Mouse (Mus musculus): ENCODE results near the gene Mylpf. TPM values are rescaled to one million over a fixed set of nuclear protein-coding genes. Genes with fewer than 3 reads are reported as not detected.
A peak's percentile ranks its signal among the peaks of the same experiment; 100 is the strongest.
"Not testable (repeated sequence)": the region's sequence is repeated elsewhere in the genome, so short reads cannot be mapped to it uniquely, and the experiment has no call there.

The Mylpf gene
- total RNA-seq, 2 experiments from 2014 or later = 1.7 to 2.2 TPM

DNA sequence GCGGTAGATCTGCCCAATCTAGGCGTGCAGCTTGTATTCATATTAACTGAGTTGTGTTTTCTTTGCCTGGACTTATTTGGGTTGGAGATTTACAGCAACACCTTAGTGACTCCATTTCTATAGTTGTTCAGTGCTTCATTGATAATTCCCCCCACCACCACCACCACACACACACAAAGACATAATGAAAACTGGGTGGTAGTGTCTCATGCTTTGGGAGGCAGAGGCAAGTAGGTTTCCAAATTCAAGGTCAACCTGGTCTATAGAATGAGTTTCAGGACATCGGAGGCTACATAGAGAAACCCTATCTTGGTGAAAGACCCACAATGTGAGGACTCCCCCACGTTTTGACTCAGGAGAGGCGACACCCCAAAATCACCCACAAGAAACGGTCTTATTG, 15.9 kb downstream of the Mylpf start:
- DNase-seq (ENCODE audit: low spot score in 2 of 2) = no peak

DNA sequence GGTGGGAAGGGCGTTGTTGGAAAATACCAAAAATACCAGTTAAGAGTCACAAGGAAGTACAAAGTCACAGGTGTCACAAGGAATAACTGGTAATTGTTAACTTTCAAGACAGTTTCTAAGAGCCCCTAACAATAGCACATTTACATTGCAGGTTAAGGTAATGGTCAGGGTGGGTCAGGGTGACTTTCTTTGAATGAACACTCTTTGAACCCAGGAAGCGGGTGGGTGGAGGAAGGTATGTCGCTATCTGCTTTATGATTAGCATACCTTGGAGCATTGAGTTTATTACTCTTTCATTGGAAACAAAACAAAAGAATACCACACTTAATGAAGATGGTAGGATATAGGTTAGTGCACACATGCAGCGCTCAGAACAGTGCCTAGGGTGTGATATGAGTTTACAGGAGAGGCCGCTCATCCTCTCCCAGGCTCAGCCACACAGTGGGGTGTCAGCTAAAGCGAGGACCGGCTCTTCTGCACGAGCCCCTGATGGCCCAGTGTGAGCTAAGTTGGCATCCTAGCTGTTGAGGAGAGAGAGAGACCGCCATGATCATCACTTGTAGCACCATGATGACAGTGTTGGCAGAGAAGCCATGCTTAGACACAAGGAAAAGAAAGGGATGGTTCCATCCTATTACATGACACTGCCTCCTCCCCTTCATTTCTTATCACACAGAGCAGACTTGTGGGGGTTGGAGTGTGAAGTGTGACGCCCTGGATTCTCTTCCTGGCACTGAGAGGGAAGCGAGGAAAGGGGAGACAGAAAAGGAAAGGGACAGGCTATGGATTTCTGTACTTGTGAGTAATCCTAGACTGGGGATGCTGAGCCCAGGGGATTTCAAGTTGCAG, 16.7 kb downstream of the Mylpf start:
- no peak for DNase-seq (ENCODE audit: low spot score in 2 of 2)

DNA sequence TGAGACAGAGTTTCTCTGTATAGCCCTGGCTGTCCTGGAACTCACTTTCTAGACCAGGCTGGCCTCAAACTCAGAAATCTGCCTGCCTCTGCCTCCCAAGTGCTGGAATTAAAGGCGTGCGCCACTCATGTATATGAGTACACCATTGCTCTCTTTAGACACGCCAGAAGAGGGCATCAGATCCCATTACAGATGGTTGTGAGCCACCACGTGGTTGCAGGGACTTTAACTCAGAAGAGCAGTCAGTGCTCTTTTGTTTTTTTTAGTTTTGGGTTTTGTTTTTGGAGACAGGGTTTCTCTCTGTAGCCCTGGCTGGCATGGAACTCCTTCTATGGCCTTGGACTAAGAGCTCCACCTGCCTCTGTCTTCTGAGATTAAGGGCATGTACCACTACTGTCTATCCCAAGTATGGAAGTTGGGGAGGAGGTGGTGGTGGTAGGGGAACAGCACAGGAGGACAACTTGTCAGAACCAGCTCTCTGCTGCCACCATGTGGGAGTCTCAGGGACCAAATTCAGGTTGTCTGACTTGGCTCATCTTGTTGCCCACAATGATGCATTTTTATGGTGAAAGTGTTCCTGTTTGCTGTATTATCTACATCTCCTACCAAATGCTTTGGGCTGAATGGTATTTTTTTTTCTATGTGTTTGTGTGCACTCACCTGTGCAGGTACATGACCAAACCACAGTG, 20.1 kb downstream of the Mylpf start:
- DNase-seq (ENCODE audit: low spot score in 2 of 2) = peak; percentile 71 to 87

DNA sequence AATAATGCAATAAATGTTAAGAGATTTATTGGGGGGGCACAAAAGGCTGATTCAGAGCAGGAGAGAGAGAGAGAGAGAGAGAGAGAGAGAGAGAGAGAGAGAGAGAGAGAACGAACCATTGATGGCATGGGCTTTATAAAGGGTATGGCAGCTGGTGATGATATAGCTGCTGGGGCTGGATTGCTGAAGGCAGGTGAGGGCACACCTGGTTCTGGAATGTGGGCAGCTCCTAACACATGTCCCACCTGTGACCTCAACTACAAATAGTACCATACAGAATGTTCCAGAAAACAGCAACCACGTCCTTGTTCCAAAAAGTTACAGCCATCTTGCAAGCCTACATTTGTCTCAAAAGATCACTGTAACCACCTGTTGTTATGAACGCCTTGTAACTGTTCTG, 22.7 kb downstream of the Mylpf start:
- DNase-seq (ENCODE audit: low spot score in 2 of 2) = no peak

DNA sequence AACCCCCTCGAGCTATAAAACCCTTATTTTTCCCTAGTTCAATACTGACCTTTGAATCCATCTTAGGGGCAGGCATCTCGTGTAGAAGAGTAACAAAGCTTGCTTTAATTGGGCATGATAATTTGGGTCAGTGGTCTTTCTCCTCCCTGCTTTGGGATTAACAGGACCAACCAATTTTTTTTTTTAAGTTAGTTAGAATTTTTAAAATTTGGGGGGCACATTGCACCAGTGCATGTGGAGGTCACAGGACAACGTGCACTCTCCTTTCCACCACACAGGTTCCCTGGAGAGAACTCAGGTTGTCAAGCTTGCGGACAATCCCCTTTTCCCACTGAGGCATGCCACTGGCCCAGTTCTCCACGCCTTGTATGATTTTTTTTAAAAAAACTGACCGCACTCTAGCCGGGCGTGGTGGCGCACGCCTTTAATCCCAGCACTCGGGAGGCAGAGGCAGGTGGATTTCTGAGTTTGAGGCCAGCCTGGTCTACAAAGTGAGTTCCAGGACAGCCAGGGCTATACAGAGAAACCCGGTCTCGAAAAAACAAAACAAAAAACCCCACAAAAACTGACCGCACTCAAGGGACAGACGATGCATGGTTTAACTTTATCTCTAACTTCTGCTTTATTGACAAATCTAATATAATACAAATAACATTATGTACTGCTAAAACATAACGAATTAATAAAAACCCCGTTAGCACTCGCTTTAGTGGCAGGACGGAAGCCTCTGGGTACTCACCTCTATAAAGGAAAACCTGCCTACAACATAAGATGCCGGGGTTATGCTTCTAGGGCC, 23.3 kb downstream of the Mylpf start:
- no peak for DNase-seq (ENCODE audit: low spot score in 2 of 2)

DNA sequence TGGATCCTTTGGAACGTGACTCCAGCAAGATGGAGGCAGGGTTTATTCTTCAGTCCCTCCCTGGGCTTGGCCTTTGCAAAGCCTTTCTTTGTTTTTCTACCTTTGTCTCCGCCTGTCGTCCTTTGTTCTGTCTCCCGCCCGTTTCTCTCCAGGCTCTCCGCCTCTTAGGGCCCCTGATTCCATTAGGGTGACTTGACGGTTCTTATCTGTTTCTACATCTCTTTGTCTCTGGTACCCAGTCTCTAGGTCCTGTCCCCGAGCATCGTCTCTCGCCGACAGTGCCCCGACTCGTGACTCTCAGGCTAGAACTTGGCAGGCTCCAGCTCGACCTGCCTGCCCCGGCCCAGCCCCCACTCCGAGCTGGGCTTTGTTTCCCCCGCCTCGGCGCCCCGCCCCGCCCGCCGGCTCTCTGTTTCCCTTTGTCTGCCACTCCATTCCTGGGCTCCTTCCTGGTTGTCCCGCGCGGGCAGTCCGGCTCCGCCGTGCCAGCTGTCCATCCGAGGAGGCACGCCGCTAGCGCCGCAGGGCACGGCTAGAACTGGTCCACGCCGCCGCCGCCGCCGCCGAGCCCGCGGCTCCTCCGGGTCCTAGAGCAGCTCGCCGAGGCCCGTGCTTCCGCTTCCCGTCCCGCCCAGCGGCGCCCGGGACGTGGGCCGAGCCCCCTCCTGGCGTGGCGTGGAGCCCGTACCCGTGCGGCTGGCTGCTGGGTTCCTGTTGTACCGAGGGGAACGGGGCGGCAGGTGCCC, 24.1 kb downstream of the Mylpf start, which contains the start of the genes Zfp553 and Sept1:
Gene Zfp553, plus strand, starts transcription at position 440 of the 746 bp plus-strand sequence.
Gene Sept1, minus strand, starts transcription at position 509 of the 746 bp plus-strand sequence.
- peak; percentile 79 to 80 for DNase-seq (ENCODE audit: low spot score in 2 of 2)

DNA sequence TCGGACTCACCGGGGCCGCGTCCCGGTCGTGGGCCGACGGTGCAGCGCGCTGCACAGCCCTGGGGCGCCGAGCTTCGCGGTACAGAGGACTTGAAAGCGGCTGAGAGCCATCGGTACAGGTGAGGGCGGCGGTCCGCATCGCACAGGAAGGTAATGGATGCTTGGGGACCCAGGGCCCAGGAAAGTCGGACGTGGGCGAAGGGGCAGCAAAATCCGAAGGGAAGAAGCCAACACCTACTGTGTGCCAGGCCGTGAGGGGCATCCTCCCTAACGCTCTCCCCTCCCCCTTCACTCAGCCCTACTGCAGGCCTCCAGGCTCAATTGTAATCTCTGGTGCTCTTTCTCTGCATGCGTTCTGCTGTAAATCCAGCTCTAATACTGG, 24.7 kb downstream of the Mylpf start:
- DNase-seq (ENCODE audit: low spot score in 2 of 2) = peak in 1 of 2 experiments; percentile 39

DNA sequence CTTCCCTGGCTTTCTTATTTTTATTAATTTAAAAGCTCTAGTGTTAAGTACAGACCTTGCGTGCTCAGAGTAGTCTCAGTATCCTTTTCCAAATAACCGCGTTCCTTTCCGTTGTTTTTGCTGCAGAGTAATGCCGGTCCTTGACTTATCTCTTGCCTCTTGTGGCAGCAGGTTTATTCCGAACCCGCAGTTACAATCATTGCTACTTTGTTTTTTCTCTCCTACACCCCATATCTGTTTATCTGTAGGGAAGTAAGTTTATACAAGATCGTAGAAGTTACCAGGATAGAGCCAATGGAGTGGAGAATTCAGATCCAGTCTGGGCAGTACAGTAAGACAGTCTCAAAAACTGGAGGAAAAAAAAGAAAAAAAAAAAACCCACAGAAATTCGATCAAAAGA, 25.1 kb downstream of the Mylpf start:
- DNase-seq (ENCODE audit: low spot score in 2 of 2) = no peak

DNA sequence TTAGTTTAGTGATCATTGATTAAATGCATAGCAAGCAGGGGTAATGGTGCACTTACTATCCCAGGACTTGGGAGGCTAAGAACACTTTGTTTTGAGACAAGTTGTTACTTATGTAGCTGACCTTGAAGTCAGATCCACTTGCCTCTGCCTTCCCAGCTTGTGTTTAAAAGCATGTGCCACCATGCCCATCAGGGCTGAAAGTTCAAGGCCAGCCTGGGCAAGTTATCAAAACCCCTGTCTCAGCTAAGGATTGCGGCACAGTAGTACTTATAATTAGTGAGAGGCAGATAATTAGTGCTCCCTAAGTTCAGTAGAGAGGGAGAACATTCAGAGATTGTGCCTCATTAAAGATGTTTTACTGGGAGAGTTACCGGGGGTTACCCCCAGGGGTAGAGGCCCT, 26.1 kb downstream of the Mylpf start:
- no peak for DNase-seq (ENCODE audit: low spot score in 2 of 2)

DNA sequence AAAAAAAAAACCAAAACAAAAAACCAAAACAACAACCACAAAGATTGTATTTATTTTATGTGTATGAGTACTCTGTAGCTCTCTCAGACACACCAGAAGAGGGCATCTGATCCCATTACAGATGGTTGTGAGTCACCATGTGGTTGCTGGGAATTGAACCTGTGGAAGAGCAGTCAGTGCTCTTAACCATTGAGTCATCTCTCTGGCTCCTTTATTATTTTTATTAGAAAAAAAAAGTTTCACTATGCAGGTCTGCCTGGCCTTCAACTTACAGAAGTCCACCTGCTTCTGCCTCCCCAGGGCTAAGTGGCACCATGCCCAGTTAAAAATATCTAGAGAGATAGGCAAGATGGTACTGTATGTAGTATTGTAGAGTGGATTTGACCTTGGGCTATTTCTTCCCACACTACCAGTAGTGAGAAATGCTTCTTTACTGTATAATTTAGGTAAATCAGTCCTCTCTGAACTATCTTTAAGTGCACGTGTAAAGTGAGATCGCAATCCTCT, 34.7 kb downstream of the Mylpf start:
- DNase-seq (ENCODE audit: low spot score in 2 of 2) = no peak

DNA sequence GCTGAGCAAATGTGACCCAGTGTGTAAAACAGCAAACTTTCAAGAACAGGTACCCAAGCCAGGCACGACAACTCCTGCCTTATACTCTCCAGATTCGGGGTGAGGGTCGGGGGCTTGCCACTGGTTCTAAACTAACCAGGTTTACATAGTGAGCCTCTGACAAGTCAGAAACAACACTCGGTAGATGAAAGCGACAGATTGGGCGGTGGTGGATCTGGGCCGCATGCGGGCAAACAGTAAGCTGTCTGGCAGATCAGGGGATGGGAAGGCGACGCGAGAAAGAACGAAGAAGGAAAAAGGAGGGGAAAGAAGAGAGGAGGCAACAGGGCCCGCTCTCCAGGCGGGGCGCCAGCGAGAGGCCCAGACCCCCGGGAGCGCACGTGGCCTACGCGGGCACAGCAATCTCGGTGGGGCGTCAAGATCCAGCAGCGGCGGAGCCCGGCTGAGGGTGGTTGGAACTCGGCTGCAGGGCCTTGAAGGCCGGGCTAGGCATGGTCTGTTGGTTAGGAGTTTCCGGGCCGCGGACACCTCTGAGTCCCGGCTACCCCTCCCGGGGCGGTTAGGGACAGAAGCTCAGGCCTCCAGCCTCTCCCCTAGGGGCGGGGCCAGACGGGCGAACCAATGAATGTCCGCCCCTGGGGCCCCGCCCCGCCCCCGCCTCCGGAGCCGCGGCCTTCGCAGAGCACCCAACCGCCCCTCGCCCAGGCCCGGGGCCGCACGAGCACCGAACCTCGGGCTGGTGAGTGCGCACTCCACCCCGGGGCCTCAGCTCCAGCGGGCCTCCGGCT, 35.4 kb downstream of the Mylpf start, which contains the start of gene Zfp771:
Gene Zfp771, plus strand, starts transcription at position 405 of the 788 bp plus-strand sequence.
- DNase-seq (ENCODE audit: low spot score in 2 of 2) = peak; percentile 88 to 94

DNA sequence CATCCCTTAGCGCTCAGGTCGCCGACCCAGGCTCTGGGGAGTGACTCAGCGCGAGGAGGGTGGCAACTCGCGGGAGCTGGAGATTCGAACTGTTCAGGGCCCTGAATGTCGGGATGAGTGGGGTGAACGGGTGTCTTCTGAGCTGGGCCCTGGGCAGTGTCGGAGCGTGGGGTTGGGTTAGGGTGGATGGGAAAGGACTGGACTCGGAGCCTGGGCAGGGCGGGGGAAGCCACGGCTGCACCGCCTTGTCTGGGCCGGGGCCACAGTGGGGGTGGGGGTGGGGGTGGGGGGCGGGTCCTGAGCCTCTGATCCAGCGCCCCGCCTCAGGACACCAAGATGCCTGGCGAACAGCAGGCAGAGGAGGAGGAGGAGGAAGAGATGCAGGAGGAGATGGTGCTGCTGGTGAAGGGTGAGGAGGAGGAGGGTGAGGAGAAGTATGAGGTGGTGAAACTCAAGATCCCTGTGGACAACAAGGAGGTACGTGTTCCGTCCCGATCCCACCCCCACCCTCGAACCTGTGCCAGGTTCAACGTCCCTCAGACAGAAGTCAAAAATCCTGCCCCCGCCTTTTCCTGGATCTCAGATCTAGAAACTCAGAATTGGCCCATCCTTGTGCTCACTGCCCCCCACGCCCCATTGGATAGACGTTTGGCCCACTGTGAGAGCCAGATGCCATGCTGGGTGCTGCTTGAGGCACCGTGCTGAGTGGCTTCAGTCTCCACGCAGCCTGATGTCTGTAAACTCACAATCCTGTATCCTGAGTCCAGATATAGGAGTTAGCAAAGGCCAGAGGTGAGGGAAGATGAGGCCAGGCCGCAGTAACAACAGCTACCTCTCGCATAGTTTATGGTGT, 36.2 kb downstream of the Mylpf start:
- no peak for DNase-seq (ENCODE audit: low spot score in 2 of 2)

DNA sequence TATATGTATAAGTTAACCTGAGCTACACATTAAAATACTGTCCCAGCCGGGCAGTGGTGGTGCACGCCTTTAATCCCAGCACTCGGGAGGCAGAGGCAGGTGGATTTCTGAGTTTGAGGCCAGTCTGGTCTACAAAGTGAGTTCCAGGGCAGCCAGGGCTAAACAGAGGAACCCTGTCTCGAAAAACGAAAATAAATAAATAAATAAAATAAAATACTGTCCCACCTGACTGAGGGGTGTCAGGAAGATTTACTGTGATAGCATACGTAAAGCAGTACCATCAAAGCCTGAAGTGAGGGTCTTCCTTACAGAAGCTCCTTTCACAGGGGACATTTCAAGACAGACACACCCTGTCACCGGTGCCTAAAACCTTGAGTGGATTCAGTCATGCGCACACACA, 41.8 kb downstream of the Mylpf start:
- DNase-seq (ENCODE audit: low spot score in 2 of 2) = not testable (repeated sequence)

DNA sequence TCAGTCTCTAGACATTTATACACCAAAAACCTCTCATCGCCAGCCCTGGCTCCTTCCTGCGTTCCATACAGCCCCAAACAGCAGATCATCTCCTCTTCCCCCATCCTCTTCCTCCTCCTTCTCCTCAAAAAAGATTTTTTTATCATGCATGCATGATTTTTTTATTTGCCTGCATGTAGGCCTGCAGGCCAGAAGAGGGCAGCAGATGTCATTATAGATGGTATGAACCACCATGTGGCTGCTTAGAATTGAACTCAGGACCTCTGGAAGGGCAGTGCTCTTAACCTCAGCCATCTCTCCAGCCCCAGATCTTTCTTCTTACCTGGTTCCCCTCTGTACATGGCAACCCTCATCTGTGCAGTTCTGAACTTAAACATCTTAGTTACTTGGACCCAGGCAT, 43.7 kb downstream of the Mylpf start:
- no peak for DNase-seq (ENCODE audit: low spot score in 2 of 2)

DNA sequence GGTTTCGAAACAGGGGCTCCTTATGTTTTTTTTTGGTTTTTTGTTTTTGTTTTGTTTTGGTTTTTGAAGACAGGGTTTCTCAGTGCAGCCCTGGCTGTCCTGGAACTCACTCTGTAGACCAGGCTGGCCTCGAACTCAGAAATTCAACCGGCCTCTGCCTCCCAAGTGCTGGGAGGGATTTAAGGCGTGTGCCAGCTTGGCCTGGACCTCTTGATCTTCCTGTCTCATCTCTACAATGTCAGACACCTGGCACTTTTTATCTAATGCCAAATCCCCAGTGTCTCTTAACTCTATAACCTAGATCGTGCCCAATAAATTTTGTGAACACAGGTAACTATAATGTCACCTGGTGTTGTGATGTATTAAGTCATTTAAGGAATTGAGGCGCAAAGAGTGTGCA, 44.7 kb downstream of the Mylpf start:
- DNase-seq (ENCODE audit: low spot score in 2 of 2) = no peak

DNA sequence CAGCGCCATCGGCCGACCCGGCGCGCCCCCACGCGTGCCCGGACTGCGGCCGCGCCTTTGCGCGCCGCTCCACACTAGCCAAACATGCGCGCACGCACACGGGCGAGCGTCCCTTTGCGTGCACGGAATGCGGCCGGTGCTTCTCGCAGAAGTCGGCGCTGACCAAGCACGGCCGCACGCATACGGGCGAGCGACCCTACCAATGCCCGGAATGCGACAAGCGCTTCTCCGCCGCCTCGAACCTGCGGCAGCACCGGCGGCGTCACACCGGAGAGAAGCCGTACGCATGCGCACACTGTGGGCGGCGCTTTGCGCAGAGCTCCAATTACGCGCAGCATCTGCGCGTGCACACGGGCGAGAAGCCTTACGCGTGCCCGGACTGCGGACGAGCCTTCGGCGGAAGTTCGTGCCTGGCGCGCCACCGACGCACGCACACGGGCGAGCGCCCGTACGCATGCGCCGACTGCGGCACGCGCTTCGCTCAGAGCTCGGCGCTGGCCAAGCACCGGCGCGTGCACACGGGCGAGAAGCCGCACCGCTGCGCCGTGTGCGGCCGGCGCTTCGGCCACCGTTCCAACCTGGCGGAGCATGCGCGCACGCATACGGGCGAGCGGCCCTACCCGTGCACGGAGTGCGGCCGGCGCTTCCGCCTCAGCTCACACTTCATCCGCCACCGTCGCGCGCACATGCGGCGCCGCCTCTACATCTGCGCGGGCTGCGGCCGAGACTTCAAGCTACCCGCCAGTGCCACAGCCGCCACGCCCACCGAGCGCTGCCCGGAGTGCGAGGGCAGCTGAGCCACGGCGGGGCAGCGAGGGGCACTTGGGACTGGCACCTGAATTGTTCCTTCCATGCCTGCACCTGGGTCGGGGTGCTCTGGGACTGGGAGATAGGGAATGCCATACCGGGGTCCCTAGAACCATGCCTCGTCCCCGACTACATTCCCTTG, 45.4 kb downstream of the Mylpf start:
- DNase-seq (ENCODE audit: low spot score in 2 of 2) = peak; percentile 95 to 96

DNA sequence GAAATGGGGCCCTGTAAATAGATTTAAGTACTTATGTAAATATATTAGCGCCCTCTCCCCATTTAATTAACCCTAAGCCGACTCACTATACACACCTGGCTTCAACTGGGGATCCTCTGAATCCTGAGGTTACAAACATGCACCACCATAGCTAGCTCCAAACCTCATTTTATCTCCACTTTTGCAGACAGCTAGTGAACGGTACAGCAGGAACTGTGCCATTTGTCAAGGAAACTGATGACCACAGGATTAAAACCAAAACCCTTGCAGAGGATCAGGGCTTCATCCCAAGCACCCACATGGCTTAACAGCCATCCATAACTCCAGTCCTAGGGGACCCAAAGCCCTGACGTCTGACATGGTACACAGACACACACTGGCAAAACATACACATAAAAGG, 46.3 kb downstream of the Mylpf start:
- DNase-seq (ENCODE audit: low spot score in 2 of 2) = no peak

DNA sequence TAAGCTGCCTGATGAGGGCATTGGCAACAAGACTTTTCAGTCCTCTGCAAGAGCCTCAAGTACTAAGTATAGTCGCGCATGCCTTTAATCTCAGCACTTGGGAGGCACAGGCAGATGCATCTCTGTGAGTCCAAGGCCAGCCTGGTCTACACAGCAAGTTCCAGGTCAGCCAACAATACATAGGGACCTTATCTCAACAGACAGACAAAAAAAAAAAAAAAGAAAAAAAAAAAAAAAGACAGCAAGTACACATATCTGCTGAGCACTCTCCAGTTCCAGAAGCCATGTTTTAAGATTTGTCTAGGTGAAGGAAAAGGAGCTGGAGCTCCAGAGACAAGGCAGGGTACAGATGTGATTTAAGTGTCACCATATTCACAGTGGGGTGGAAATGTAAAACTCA, 47.3 kb downstream of the Mylpf start:
- no peak for DNase-seq (ENCODE audit: low spot score in 2 of 2)
